Mouse (Mus musculus): Measurements from ENCODE around the gene Gm20721.

- no peak for TF ChIP-seq CTCF (IDR thresholded peaks at IDR 0.05; ENCODE audit: control insufficient read depth, insufficient read depth, insufficient read length)
- no peak for TF ChIP-seq USF1 (IDR thresholded peaks at IDR 0.05; ENCODE audit: low read depth)
- no peak for TF ChIP-seq MYOG (IDR thresholded peaks at IDR 0.05; ENCODE audit: control insufficient read depth, extremely low read depth, insufficient read length)
- TF ChIP-seq CEBPB (IDR thresholded peaks at IDR 0.05; ENCODE audit: low read depth): no peak
Observed at GRCm38 (mm10) chr2:174312661-174313060, 33.9 kb downstream of the Gm20721 start.
